Mouse (Mus musculus) midbrain, embryonic 11.5 days (tissue): ENCODE measurements at regions not wholly inside any gene's neighbourhood (a gene's known extent, or its start where the extent isn't known, plus 50 kb on each side); places are given as distances from the start of the nearest gene placed in this dataset.

Experiments
- ATAC-seq: fragments of 200-750 bp; cut with Nextera tagmentation; 2 replicates; pipeline ENCODE4 v1.8.0; 2017; ENCODE audit warnings: moderate TSS enrichment, moderate library complexity; ENCODE audit not compliant: low FRiP score
- DNase-seq: peaks from one replicate; pipeline ENCODE4 v3.0.0; 2015; ENCODE audit warnings: low spot score; ENCODE audit errors: missing footprints
- H3K27ac ChIP-seq: fragments of 300-500 bp; sonication (generic); 2 replicates; pipeline ENCODE4 v1.5.1; 2014; ENCODE audit warnings: low read depth, low read length
- H3K27me3 ChIP-seq: fragments of 300-500 bp; sonication (generic); 2 replicates; pipeline ENCODE4 v1.6.1; 2014; ENCODE audit warnings: mild to moderate bottlenecking, low read length, moderate library complexity, mixed read lengths; ENCODE audit not compliant: control insufficient read depth, insufficient read depth
- H3K36me3 ChIP-seq: fragments of 300-500 bp; sonication (generic); 2 replicates; pipeline ENCODE4 v1.6.1; 2014; ENCODE audit warnings: mild to moderate bottlenecking, low read length, moderate library complexity, mixed read lengths; ENCODE audit not compliant: control insufficient read depth, insufficient read depth
- H3K4me1 ChIP-seq: fragments of 300-500 bp; sonication (generic); 2 replicates; pipeline ENCODE4 v1.6.1; 2014; ENCODE audit warnings: low read length; ENCODE audit not compliant: control insufficient read depth, insufficient read depth
- H3K4me2 ChIP-seq: fragments of 300-500 bp; sonication (generic); 2 replicates; pipeline ENCODE4 v1.6.1; 2014; ENCODE audit warnings: mild to moderate bottlenecking, moderate library complexity
- H3K4me3 ChIP-seq: fragments of 300-500 bp; sonication (generic); 2 replicates; pipeline ENCODE4 v1.5.1; 2014; ENCODE audit warnings: low read depth, low read length
- H3K9ac ChIP-seq: fragments of 300-500 bp; sonication (generic); 2 replicates; pipeline ENCODE4 v1.6.1; 2014; ENCODE audit warnings: low read length
- H3K9me3 ChIP-seq: fragments of 300-500 bp; sonication (generic); 2 replicates; pipeline ENCODE4 v1.6.1; 2016; ENCODE audit warnings: low read length; ENCODE audit not compliant: control insufficient read depth
- WGBS: fragments of 180-500 bp; shearing (Covaris S2); extraction: QIAGEN DNeasy Blood & Tissue Kit; methylation state at CpG from one replicate; pipeline ENCODE4 v1.1.7; 2014; 5-methylcytosine and 5-hydroxymethylcytosine counted together

DNA sequence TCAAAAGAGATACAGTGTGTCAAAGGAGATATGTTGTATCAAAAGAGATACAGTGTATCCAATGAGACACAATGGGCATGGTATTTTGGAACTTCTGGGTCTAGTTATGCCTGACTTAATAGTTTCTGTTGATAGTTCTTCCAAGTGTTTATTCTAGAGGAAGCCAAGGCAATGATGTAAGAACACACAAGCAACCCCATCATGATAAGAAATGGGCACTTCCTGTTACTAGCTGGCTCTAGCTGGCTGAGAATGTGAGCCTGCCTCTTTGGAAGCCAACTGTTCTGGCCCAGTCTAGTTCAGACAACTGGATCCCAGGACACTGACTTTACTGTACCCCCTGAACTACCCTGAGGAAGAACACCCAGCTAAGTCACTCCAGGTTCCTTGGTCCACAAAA, 102.7 kb upstream of the Rxfp2 start:
- no peak for DNase-seq
- H3K4me2 ChIP-seq: no peak overlapping the region
- H3K9me3 ChIP-seq: no peaks in the 10 kb centered on the region
- no peak overlapping the region for H3K9ac ChIP-seq
- H3K4me3 ChIP-seq: no peak overlapping the region
- no peaks in the 10 kb centered on the region for H3K36me3 ChIP-seq
- no peaks in the 10 kb centered on the region for H3K27me3 ChIP-seq
- no peak for ATAC-seq
- no peak overlapping the region for H3K27ac ChIP-seq
- H3K4me1 ChIP-seq: no peaks in the 10 kb centered on the region

DNA sequence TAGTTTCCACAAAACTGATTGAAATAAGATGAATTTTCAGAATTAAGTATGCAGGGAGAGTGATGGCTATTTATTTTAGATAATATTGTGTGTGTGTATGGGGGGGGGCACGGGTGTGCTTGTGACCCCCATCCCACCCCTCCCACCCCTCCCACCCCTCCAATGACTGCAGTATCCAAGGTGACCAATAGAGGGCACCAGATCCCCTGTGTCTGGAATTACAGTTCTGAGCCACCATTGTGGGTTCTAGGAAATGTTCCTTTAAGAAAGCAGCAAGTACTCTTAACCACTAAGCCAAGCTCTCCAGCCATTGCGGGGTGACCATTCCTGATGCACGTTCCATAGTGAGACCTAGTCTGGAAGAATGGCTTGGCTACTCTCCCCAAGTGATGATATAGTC, 101.1 kb upstream of the Rxfp2 start:
- DNase-seq (no peak), ATAC-seq (no peak)
- H3K4me3 ChIP-seq: no peak overlapping the region
- H3K9ac ChIP-seq: no peak overlapping the region
- H3K4me2 ChIP-seq: no peak overlapping the region
- H3K9me3 ChIP-seq: no peaks in the 10 kb centered on the region
- no peak overlapping the region for H3K27ac ChIP-seq
- H3K27me3 ChIP-seq: no peaks in the 10 kb centered on the region
- 40% methylated on average over 3 of the region's 3 CpGs for WGBS
- H3K4me1 ChIP-seq: no peaks in the 10 kb centered on the region
- no peaks in the 10 kb centered on the region for H3K36me3 ChIP-seq

DNA sequence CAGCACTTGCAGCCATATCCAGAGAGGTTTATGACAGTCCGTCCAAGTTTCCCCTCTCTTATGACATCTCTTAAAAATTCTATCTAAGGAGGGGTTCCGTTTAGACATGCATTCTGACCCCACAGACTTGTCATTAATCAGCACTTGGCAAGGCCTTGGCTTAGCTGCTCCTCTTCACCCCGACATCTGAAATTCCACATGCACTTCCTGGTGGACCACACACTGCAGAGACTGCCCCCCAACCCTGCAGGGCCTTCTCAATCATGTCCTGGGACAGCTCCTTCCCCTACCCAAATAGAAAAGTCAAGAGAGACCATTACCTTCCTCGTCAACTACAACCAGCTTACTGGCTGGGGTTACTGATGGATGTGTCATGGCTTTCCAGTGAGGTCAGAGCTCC, 99.4 kb upstream of the Rxfp2 start:
- Histone ChIP-seq H3K4me1 (no peaks in the 10 kb centered on the region), H3K9me3 (no peaks in the 10 kb centered on the region), H3K36me3 (no peaks in the 10 kb centered on the region), H3K4me3 (no peak overlapping the region), H3K4me2 (no peak overlapping the region), H3K27me3 (no peaks in the 10 kb centered on the region), H3K27ac (no peak overlapping the region), H3K9ac (no peak overlapping the region)
- WGBS: 85% methylated on average over 4 of the region's 4 CpGs
- ATAC-seq (no peak), DNase-seq (no peak)

DNA sequence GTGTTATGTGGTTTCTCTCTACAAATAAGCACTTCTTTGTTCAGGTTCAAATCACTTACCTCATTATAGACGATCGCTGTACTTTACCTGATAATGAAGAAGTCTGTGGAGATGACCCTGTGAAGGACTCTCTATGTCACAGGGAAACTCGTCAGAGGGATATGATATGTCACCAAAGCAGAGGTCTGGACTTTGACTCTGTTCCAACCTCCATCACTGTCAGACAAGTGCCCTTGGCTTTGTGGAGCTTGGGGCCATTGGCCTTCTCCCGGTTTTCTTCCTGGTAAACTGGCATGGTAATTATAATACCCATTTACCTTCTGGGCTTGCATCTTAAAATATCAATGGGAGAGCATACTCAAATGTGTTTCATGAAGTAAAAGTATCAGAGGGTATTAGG, 98.1 kb upstream of the Rxfp2 start:
- H3K9me3 ChIP-seq: no peaks in the 10 kb centered on the region
- no peak overlapping the region for H3K4me2 ChIP-seq
- WGBS: 90% methylated on average over 4 of the region's 4 CpGs

DNA sequence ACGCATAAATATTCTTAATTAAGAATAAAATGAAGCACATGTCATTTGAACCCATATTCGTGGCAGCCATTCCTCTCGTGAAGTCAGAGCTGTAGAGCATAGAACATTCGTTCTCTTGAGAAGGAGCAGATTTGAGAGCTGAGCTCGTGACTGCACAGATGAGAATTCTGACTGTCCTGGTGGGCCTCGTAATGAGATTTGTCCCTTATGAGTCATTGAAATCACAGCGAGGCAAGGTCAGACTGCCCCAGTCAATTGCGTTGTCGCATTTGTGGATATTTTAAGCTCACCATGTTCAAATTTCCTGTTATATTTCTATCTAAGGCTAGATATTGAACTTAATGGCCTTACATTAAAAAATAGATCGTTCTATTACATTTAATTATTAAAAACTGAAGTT, 94.0 kb upstream of the Rxfp2 start:
- Histone ChIP-seq H3K27ac (no peak overlapping the region), H3K9me3 (no peaks in the 10 kb centered on the region), H3K36me3 (no peaks in the 10 kb centered on the region), H3K27me3 (no peaks in the 10 kb centered on the region), H3K4me3 (no peak overlapping the region), H3K9ac (no peak overlapping the region), H3K4me2 (no peak overlapping the region), H3K4me1 (no peaks in the 10 kb centered on the region)
- no peak for DNase-seq
- no peak for ATAC-seq
- WGBS: 94% methylated on average over 10 of the region's 10 CpGs

More for the DNA sequence above, 98.1 kb upstream of the Rxfp2 start:
- Histone ChIP-seq H3K4me1 (no peaks in the 10 kb centered on the region), H3K36me3 (no peaks in the 10 kb centered on the region), H3K9ac (no peak overlapping the region), H3K27me3 (no peaks in the 10 kb centered on the region), H3K27ac (no peak overlapping the region), H3K4me3 (no peak overlapping the region)
- ATAC-seq: no peak
- no peak for DNase-seq

DNA sequence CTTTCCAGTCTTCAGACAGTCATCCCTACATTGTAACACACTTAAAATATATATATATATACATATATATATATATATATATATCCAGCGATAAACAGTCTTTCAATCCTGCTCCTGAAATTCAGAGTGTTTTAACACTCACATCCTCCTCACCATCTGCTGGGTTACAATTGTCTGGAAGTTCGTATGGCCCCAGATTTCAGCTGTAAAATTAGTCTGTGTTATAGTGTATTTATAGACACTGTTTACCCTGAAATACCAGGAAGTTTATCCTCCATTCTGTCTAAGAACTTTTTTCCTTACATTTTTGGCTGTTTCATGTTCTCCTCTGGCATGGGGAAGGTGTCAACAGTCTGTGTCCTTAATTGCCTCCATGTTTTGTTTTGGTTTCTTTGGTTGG, 91.7 kb upstream of the Rxfp2 start:
- 86% methylated on average over 2 of the region's 2 CpGs for WGBS
- H3K4me3 ChIP-seq: no peak overlapping the region
- ATAC-seq: no peak

DNA sequence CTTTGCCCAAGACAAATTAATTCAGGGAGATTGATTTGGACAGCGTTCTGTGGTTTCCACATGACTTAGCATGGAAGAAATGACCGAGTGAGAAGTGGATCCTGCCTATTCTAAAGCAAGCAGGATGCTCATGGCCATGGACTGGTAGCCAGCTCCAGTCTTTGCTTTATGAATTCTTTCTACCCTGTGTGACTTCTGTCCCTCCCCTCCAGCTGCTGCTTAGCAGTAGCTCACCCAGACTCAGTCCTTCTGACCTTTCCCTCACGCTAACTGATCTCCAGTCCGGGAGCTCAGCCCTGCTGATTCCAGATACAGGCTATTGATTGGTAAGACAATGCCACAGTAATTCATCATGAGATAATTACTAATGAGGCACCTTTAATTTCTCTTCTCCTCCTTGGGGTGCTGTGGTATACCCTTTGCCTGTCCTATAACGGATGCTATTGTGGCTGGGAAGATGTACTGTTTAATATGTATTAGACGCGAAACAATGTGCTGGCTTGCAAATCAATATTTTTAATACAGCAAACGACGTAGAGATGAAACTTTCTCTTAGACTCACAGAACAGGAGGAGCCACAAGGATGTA, 86.8 kb upstream of the Rxfp2 start:
- peak overlapping the region; percentile 16 for H3K27ac ChIP-seq
- H3K36me3 ChIP-seq: no peaks in the 10 kb centered on the region
- WGBS: 52% methylated on average over 9 of the region's 9 CpGs
- no peak overlapping the region for H3K9ac ChIP-seq
- no peaks in the 10 kb centered on the region for H3K27me3 ChIP-seq
- ATAC-seq: peak; percentile 64; the same call in 1 of the 2 replicates
- no peak overlapping the region for H3K4me3 ChIP-seq
- no peaks in the 10 kb centered on the region for H3K9me3 ChIP-seq
- no peak for DNase-seq
- peaks cover 11% of the 10 kb centered on the region for H3K4me1 ChIP-seq
- no peak overlapping the region for H3K4me2 ChIP-seq

More for the DNA sequence above, 91.7 kb upstream of the Rxfp2 start:
- H3K4me2 ChIP-seq: no peak overlapping the region
- H3K9me3 ChIP-seq: no peaks in the 10 kb centered on the region
- H3K9ac ChIP-seq: no peak overlapping the region
- no peaks in the 10 kb centered on the region for H3K27me3 ChIP-seq
- H3K36me3 ChIP-seq: no peaks in the 10 kb centered on the region
- H3K4me1 ChIP-seq: peaks cover 5% of the 10 kb centered on the region; the same call in 1 of the 2 replicates
- no peak for DNase-seq
- no peak overlapping the region for H3K27ac ChIP-seq

DNA sequence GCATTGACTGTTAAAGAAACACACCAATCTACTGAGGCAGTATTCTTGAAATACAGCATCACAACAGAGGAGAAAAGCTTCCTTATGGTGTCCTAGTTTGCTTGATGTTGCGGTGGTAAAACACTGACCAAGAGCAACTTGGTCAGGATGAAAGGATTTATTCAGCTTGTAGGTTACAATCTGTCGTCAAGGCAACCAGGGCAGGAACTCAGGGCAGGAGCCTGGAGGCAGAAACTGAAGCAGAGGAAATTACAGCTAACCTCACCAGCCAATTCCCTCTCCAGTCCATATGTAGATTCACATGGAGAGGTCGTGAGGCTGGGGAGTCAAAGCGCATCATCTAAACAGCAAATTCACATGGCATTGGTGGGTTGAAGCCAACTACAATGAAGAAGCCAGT, 86.3 kb upstream of the Rxfp2 start:
- Histone ChIP-seq H3K4me2 (no peak overlapping the region), H3K9me3 (no peaks in the 10 kb centered on the region), H3K4me3 (no peak overlapping the region), H3K36me3 (no peaks in the 10 kb centered on the region), H3K4me1 (peaks cover 11% of the 10 kb centered on the region), H3K9ac (no peak overlapping the region), H3K27me3 (no peaks in the 10 kb centered on the region), H3K27ac (peak overlapping the region; percentile 16)
- DNase-seq (no peak), ATAC-seq (peak; percentile 67)
- WGBS: 36% methylated on average over 4 of the region's 4 CpGs

DNA sequence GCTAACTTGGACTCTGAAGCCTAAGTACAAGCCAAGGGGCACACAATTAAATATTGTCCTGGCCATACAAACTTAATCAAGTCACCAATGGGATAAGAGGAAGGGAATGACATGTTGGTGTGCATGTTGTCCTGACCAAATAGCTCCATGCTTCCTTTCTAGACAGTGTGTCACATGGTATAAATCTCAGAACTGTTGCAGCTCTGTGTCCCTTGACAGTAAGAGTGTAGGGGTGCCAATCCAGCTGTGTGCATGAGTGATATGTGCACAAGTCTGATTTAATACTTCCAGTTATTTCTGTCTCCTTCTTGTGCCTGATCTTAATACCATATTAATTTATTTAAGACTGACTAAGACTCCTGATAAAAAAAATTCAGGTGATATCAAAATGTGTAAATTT, 72.8 kb upstream of the Rxfp2 start:
- H3K27me3 ChIP-seq: no peaks in the 10 kb centered on the region
- no peaks in the 10 kb centered on the region for H3K9me3 ChIP-seq
- DNase-seq (no peak), ATAC-seq (no peak)
- no peak overlapping the region for H3K4me3 ChIP-seq
- no peak overlapping the region for H3K9ac ChIP-seq
- H3K4me2 ChIP-seq: no peak overlapping the region
- no peak overlapping the region for H3K27ac ChIP-seq
- H3K36me3 ChIP-seq: no peaks in the 10 kb centered on the region
- no peaks in the 10 kb centered on the region for H3K4me1 ChIP-seq

DNA sequence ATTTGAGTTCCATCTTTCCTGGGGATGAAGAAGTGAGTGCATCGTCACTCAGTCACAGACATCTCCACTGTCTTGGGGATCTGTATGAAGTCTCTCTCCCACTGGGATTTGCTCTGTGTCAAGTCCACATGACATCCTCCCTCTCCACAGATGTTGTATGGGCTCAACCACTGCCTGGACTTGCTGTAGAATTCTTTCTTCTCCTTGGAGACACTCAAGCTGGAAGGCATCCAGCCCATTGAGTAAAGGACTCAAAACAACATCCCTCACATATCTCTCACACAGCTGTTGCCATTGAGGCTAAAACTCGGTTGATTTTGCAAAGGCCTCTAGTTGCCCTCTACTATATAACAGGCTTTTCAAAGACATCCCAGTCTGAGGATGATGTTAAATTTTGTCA, 71.0 kb upstream of the Rxfp2 start:
- no peak overlapping the region for H3K9ac ChIP-seq
- 84% methylated on average over 2 of the region's 2 CpGs for WGBS
- no peak for DNase-seq
- no peak overlapping the region for H3K27ac ChIP-seq
- no peaks in the 10 kb centered on the region for H3K27me3 ChIP-seq
- no peak overlapping the region for H3K4me2 ChIP-seq
- ATAC-seq: no peak
- no peaks in the 10 kb centered on the region for H3K4me1 ChIP-seq
- H3K4me3 ChIP-seq: no peak overlapping the region
- no peaks in the 10 kb centered on the region for H3K36me3 ChIP-seq
- no peaks in the 10 kb centered on the region for H3K9me3 ChIP-seq
